Mouse (Mus musculus) lung, adult 2 months (tissue): ENCODE results near the gene Rgs9. TPM values are rescaled to one million over a fixed set of nuclear protein-coding genes. Genes with fewer than 3 reads are reported as not detected.
A peak's percentile ranks its signal among the peaks of the same experiment; 100 is the strongest.

Experiments used
- DNase-seq: peaks from one replicate; pipeline ENCODE4 v3.0.0; 2022
- H3K4me1 ChIP-seq: fragments of 200-500 bp; 2 replicates; pipeline ENCODE4 v1.6.1; 2011; ENCODE audit warnings: low read length; ENCODE audit not compliant: control insufficient read depth, insufficient read depth
- H3K4me3 ChIP-seq: fragments of 200-500 bp; replicated peaks from 2 replicates; pipeline ENCODE3; 2011; ENCODE audit warnings: low read depth, mild to moderate bottlenecking, control low read depth, low read length; ENCODE audit errors: extremely low read depth
- CTCF ChIP-seq: fragments of 200-500 bp; IDR thresholded peaks from 2 replicates; pipeline ENCODE4 v1.5.1; 2011; ENCODE audit warnings: mild to moderate bottlenecking, low read length, control low read depth; ENCODE audit not compliant: insufficient read depth
- POLR2A ChIP-seq: fragments of 200-500 bp; IDR thresholded peaks from 2 replicates; pipeline ENCODE4 v1.6.1; 2011; ENCODE audit warnings: low read depth, mild to moderate bottlenecking, control low read depth, low read length, borderline replicate concordance; ENCODE audit errors: extremely low read depth
- WGBS: fragments of 180-500 bp; shearing (Covaris S2); methylation state at CpG from one replicate; pipeline ENCODE4 v1.1.7; 2018; 5-methylcytosine and 5-hydroxymethylcytosine counted together
- polyA plus RNA-seq: library from polyadenylated mRNA; depleted of rRNA; stranded (reverse); fragments of >200 nt; gene quantifications from 2 replicates; pipeline ENCODE4 v1.2.3, GENCODE M21; 2012; rRNA removed

Rgs9 gene
- polyA plus RNA-seq, 1 experiment = 11.5 TPM

- TF ChIP-seq POLR2A = no peak
- no peak for TF ChIP-seq CTCF
- no peak for DNase-seq
- 56% methylated on average over 7 of the region's 7 CpGs for WGBS
- Histone ChIP-seq H3K4me3 (no peak overlapping the region), H3K4me1 (peaks cover 8% of the 10 kb centered on the region; the same call in 1 of the 2 replicates)
Measured at GRCm38 (mm10) chr11:109181118-109181517, 116.8 kb downstream of the Rgs9 start.

- Histone ChIP-seq H3K4me1 (peaks cover 8% of the 10 kb centered on the region; the same call in 1 of the 2 replicates), H3K4me3 (no peak overlapping the region)
- DNase-seq = peak; percentile 47
- WGBS = 46% methylated on average over 11 of the region's 11 CpGs
- TF ChIP-seq CTCF (no peak), POLR2A (no peak)
Measured at GRCm38 (mm10) chr11:109180290-109180689, 117.6 kb downstream of the Rgs9 start.

GRCm38 (mm10) chr11:109178788-109179518 lies 119.0 kb downstream of the Rgs9 start:
- 67% methylated on average over 8 of the region's 8 CpGs for WGBS
- TF ChIP-seq CTCF (peak; percentile 42), POLR2A (no peak)
- peak; percentile 19 for DNase-seq
- Histone ChIP-seq H3K4me1 (peaks cover 11% of the 10 kb centered on the region), H3K4me3 (no peak overlapping the region)

- Histone ChIP-seq H3K4me3 (no peak overlapping the region), H3K4me1 (peaks cover 6% of the 10 kb centered on the region)
- 69% methylated on average over 8 of the region's 8 CpGs for WGBS
- no peak for TF ChIP-seq POLR2A
- no peak for TF ChIP-seq CTCF
- DNase-seq = peak; percentile 18
Measured at GRCm38 (mm10) chr11:109175376-109175969, 122.5 kb downstream of the Rgs9 start.

Other genes starting within 250 kb of the Rgs9 start
- 0.11 and 0.25 TPM in 2 replicates for gene E030025P04Rik, start 153.8 kb downstream of the Rgs9 start, polyA plus RNA-seq
- 39.3 and 42.6 TPM in 2 replicates for gene Gna13, start 64.7 kb upstream of the Rgs9 start, polyA plus RNA-seq
- not detected in 2 replicates for gene 9930022D16Rik, start 115.8 kb upstream of the Rgs9 start, polyA plus RNA-seq
- gene Amz2, start 127.8 kb upstream of the Rgs9 start, polyA plus RNA-seq = 22.2 and 40.9 TPM in 2 replicates
- gene Arsg, start 175.2 kb upstream of the Rgs9 start, polyA plus RNA-seq = 3.8 and 4.4 TPM in 2 replicates
- 0.89 and 1.6 TPM in 2 replicates for gene Slc16a6, start 175.5 kb upstream of the Rgs9 start, polyA plus RNA-seq